Mouse (Mus musculus) urinary bladder, postnatal 14 days (tissue): ENCODE data around the gene Tax1bp3.

Experiments used
- DNase-seq: peaks from one replicate; pipeline ENCODE4 v3.0.0; 2021; ENCODE audit warnings: low spot score

Tax1bp3 gene

GRCm38 (mm10) chr11:73176608-73177508 is at the start of gene Tax1bp3, which contains the start of gene Emc6:
Gene Tax1bp3 (plus strand): TSS chr11:73177083.
Gene Emc6 (minus strand): TSS chr11:73177037.
- peak; percentile 96 for DNase-seq

- DNase-seq = no peak
These were observed 45.9 kb upstream of the Tax1bp3 start for GRCm38 (mm10) chr11:73131020-73131419.

- no peak for DNase-seq
These were observed 43.9 kb upstream of the Tax1bp3 start for GRCm38 (mm10) chr11:73132999-73133398.

- no peak for DNase-seq
These were observed 42.7 kb upstream of the Tax1bp3 start for GRCm38 (mm10) chr11:73134222-73134621.

- no peak for DNase-seq
These were observed 40.3 kb upstream of the Tax1bp3 start for GRCm38 (mm10) chr11:73136587-73136986.

GRCm38 (mm10) chr11:73137116-73137515 is 39.8 kb upstream of the Tax1bp3 start:
- DNase-seq = no peak

- peak; percentile 92 for DNase-seq
These were observed 39.0 kb upstream of the Tax1bp3 start, which contains the start of gene Haspin for GRCm38 (mm10) chr11:73137591-73138501. Gene Haspin (minus strand): TSS chr11:73138294.

- DNase-seq = no peak
These were observed 32.6 kb upstream of the Tax1bp3 start for GRCm38 (mm10) chr11:73144261-73144681.

GRCm38 (mm10) chr11:73146026-73146974 is 30.6 kb upstream of the Tax1bp3 start:
- DNase-seq = no peak

GRCm38 (mm10) chr11:73146975-73147365 is 29.9 kb upstream of the Tax1bp3 start:
- DNase-seq = no peak

GRCm38 (mm10) chr11:73148209-73148608 is 28.7 kb upstream of the Tax1bp3 start:
- DNase-seq = no peak

GRCm38 (mm10) chr11:73155071-73155470 is 21.8 kb upstream of the Tax1bp3 start:
- no peak for DNase-seq

- DNase-seq = peak; percentile 29
These were observed 16.7 kb upstream of the Tax1bp3 start, which contains the start of gene P2rx5 for GRCm38 (mm10) chr11:73159957-73160810. Gene P2rx5 (plus strand): TSS chr11:73160421.

- DNase-seq = no peak
These were observed 16.1 kb upstream of the Tax1bp3 start for GRCm38 (mm10) chr11:73160811-73161200.

- DNase-seq = no peak
These were observed 15.3 kb upstream of the Tax1bp3 start for GRCm38 (mm10) chr11:73161616-73162015.

GRCm38 (mm10) chr11:73162284-73162683 is 14.6 kb upstream of the Tax1bp3 start:
- DNase-seq = no peak

GRCm38 (mm10) chr11:73168071-73168470 is 8.8 kb upstream of the Tax1bp3 start:
- no peak for DNase-seq

GRCm38 (mm10) chr11:73168576-73168975 is 8.3 kb upstream of the Tax1bp3 start:
- no peak for DNase-seq

GRCm38 (mm10) chr11:73169231-73169630 is 7.7 kb upstream of the Tax1bp3 start:
- peak; percentile 67 for DNase-seq

GRCm38 (mm10) chr11:73172186-73172585 is 4.7 kb upstream of the Tax1bp3 start:
- peak; percentile 55 for DNase-seq
